Mouse (Mus musculus): ENCODE data around the gene Mllt6.

- TF ChIP-seq CTCF (IDR thresholded peaks at IDR 0.05; ENCODE audit: low read depth) (no peak), EP300 (IDR thresholded peaks at IDR 0.05; ENCODE audit: low read depth) (no peak)
Observed at GRCm38 (mm10) chr11:97719041-97719440, 55.8 kb downstream of the Mllt6 start.

Data from liver, embryonic 14.5 days (tissue).